Mouse (Mus musculus): ENCODE results near the gene Gm11437. TPM values are rescaled to one million over a fixed set of nuclear protein-coding genes. Genes with fewer than 3 reads are reported as not detected.

Gm11437 gene
- polyA plus RNA-seq, 1 experiment from 2014 or later = 0.13 TPM

Other genes with a start within 250 kb of the Gm11437 start
- gene Ddx52, start 225.4 kb downstream of the Gm11437 start, polyA plus RNA-seq (2015; fragmentation: Nextera tagmentation; extraction: Ambion mirVana) = 19.4 and 20.7 TPM in 2 replicates
- 18.8 and 21.4 TPM in 2 replicates for gene Synrg, start 203.0 kb downstream of the Gm11437 start, polyA plus RNA-seq (2015; fragmentation: Nextera tagmentation; extraction: Ambion mirVana)
- gene Dusp14, start 98.2 kb downstream of the Gm11437 start, polyA plus RNA-seq (2015; fragmentation: Nextera tagmentation; extraction: Ambion mirVana) = 13.0 and 13.1 TPM in 2 replicates
- gene Tada2a, start 37.9 kb downstream of the Gm11437 start, polyA plus RNA-seq (2015; fragmentation: Nextera tagmentation; extraction: Ambion mirVana) = 29.1 and 29.9 TPM in 2 replicates
- 22.6 and 23.7 TPM in 2 replicates for gene Acaca, start 37.8 kb downstream of the Gm11437 start, polyA plus RNA-seq (2015; fragmentation: Nextera tagmentation; extraction: Ambion mirVana)

Data from hindbrain, embryonic 16.5 days (tissue).